20 mouse cellular contexts compared by ENCODE assay signal in genomic region chr14:75377612-75378011, GRCm38 (mm10).
DNase-seq lines count a peak whose midpoint lies in the region; ATAC-seq and TF ChIP-seq lines count a peak whose summit lies in the region.
"Had no signal": no experiment of that assay in that cellular context is flagged by ENCODE, and none has a peak within 500 bp of the region (broad histone marks: within the 10 kb centered on the region; RNA-seq: fewer than 3 reads in every experiment).

No protein-coding gene starts in this region.

- TF ChIP-seq CTCF in forebrain, postnatal 0 days (IDR thresholded peaks at IDR 0.05; ENCODE audit: low read depth): no peak

- H3K9ac ChIP-seq in forebrain, postnatal 0 days: no peak overlapping the region
- no peak overlapping the region for H3K9ac ChIP-seq in forebrain, embryonic 11.5 days (ENCODE audit: low read length)
- H3K9ac ChIP-seq: embryonic facial prominence, embryonic 15.5 days; forebrain, embryonic 13.5 days; kidney, embryonic 15.5 days; limb, embryonic 12.5 days had no signal

- H3K27ac ChIP-seq in forebrain, postnatal 0 days (ENCODE audit: low read depth, low read length): no peak overlapping the region
- no peak overlapping the region for H3K27ac ChIP-seq in forebrain, embryonic 11.5 days (ENCODE audit: low read depth, low read length)
- H3K27ac ChIP-seq: embryonic facial prominence, embryonic 15.5 days; forebrain, embryonic 13.5 days; layer of hippocampus, adult 2 months; limb, embryonic 12.5 days had no signal

- no peak overlapping the region for H3K4me2 ChIP-seq in forebrain, postnatal 0 days (ENCODE audit: low read depth)
- no peak overlapping the region for H3K4me2 ChIP-seq in forebrain, embryonic 11.5 days (ENCODE audit: low read depth, low read length, severe bottlenecking)
- H3K4me2 ChIP-seq: embryonic facial prominence, embryonic 15.5 days; forebrain, embryonic 13.5 days; kidney, embryonic 15.5 days; limb, embryonic 12.5 days had no signal

- no peak overlapping the region for H3K4me3 ChIP-seq in forebrain, postnatal 0 days (ENCODE audit: low read depth, low read length)
- H3K4me3 ChIP-seq in forebrain, embryonic 11.5 days (ENCODE audit: low read depth, low read length): no peak overlapping the region
- H3K4me3 ChIP-seq: embryonic facial prominence, embryonic 15.5 days; forebrain, embryonic 13.5 days; kidney, embryonic 15.5 days; layer of hippocampus, adult 2 months; limb, embryonic 12.5 days had no signal

- H3K27me3 ChIP-seq in forebrain, postnatal 0 days (ENCODE audit: insufficient read depth, low read length): no peaks in the 10 kb centered on the region
- no peaks in the 10 kb centered on the region for H3K27me3 ChIP-seq in forebrain, embryonic 11.5 days (ENCODE audit: control insufficient read depth, insufficient read depth, low read length)
- H3K27me3 ChIP-seq: CH12.LX; embryonic facial prominence, embryonic 15.5 days; forebrain, embryonic 13.5 days; kidney, embryonic 15.5 days; limb, embryonic 12.5 days had no signal

- no peak for DNase-seq in forebrain, postnatal 0 days
- DNase-seq in forebrain, embryonic 11.5 days (ENCODE audit: low spot score): no peak
- DNase-seq in lung, adult 18-20 months: peak; percentile 7 to 17
- no peak for DNase-seq in lung, postnatal 14 days
- peak; percentile 53 for DNase-seq in R1 (ENCODE audit: low read depth, low spot score)
- peak; percentile 15 for DNase-seq in embryo, embryonic 9.5 days (ENCODE audit: extremely low spot score)
- DNase-seq: adrenal gland, postnatal 10 days; cerebellum, adult 18-20 months; cerebellum, postnatal 36 days; heart, adult 11 months; heart, postnatal 4 days; thymus, postnatal 14 days had no signal

- 46% methylated on average over 7 of the region's 7 CpGs for WGBS in forebrain, postnatal 0 days
- 49% methylated on average over 7 of the region's 7 CpGs for WGBS in forebrain, embryonic 11.5 days

- peak; percentile 71; the same call in 1 of the 2 replicates for ATAC-seq in forebrain, postnatal 0 days
- ATAC-seq in forebrain, embryonic 11.5 days (replicated peaks; ENCODE audit: low FRiP score): no peak
- ATAC-seq in erythroid progenitor cell, adult 5-6 weeks (replicated peaks; ENCODE audit: low FRiP score, poor library complexity, severe bottlenecking): no peak
- ATAC-seq: forebrain, embryonic 13.5 days; inflammation-experienced regulatory T-cells, adult 6 months had no signal

- no peaks in the 10 kb centered on the region for H3K4me1 ChIP-seq in forebrain, postnatal 0 days (ENCODE audit: insufficient read depth)
- H3K4me1 ChIP-seq in forebrain, embryonic 11.5 days (replicated peaks; ENCODE audit: control insufficient read depth, insufficient read depth, low read length): peaks cover 3% of the 10 kb centered on the region; the same call in 1 of the 2 replicates
- H3K4me1 ChIP-seq: embryonic facial prominence, embryonic 15.5 days; kidney, embryonic 15.5 days; limb, embryonic 12.5 days had no signal

- H3K36me3 ChIP-seq in forebrain, postnatal 0 days (ENCODE audit: insufficient read depth): no peaks in the 10 kb centered on the region
- H3K36me3 ChIP-seq in forebrain, embryonic 11.5 days (ENCODE audit: control insufficient read depth, insufficient read depth, low read length): no peaks in the 10 kb centered on the region
- H3K36me3 ChIP-seq: embryonic facial prominence, embryonic 15.5 days; kidney, embryonic 15.5 days; limb, embryonic 12.5 days had no signal

- H3K9me3 ChIP-seq in forebrain, postnatal 0 days (ENCODE audit: low read length): no peaks in the 10 kb centered on the region
- H3K9me3 ChIP-seq in forebrain, embryonic 11.5 days (ENCODE audit: control insufficient read depth, low read length): no peaks in the 10 kb centered on the region
- H3K9me3 ChIP-seq: embryonic facial prominence, embryonic 15.5 days; forebrain, embryonic 13.5 days; kidney, embryonic 15.5 days; limb, embryonic 12.5 days had no signal

Comparison
In these comparisons a context has a peak if more than half of its experiments do, and no peak if none do; other contexts are left out.
1. DNase-seq: peak in lung, adult 18-20 months (2 of 2), R1 (single experiment) and embryo, embryonic 9.5 days (single experiment); none in forebrain, postnatal 0 days (single experiment), forebrain, embryonic 11.5 days (single experiment) and lung, postnatal 14 days (single experiment).